Mouse (Mus musculus): ENCODE results near the gene Gm19402. TPM values are rescaled to one million over a fixed set of nuclear protein-coding genes. Genes with fewer than 3 reads are reported as not detected.

Gm19402 gene
- polyA plus RNA-seq, 1 experiment from 2014 or later: not detected

- no peak for ATAC-seq (replicated peaks; ENCODE audit: insufficient number of reproducible peaks, low FRiP score, low TSS enrichment, low read depth)
- Histone ChIP-seq H3K27ac (replicated peaks; ENCODE audit: low read depth, low read length) (no peak overlapping the region), H3K9me3 (replicated peaks; ENCODE audit: control insufficient read depth, low read length) (no peaks in the 10 kb centered on the region), H3K9ac (replicated peaks; ENCODE audit: low read length) (no peak overlapping the region), H3K4me2 (ENCODE audit: low read depth, low read length) (no peak overlapping the region), H3K36me3 (replicated peaks; ENCODE audit: control insufficient read depth, insufficient read depth, low read depth, low read length) (no peaks in the 10 kb centered on the region), H3K4me3 (ENCODE audit: low read depth, low read length) (no peak overlapping the region), H3K27me3 (ENCODE audit: control insufficient read depth, insufficient read depth, low read length) (peaks cover 25% of the 10 kb centered on the region), H3K4me1 (ENCODE audit: control insufficient read depth, insufficient read depth, low read length) (peaks cover 2% of the 10 kb centered on the region)
- peak; percentile 65 for DNase-seq (ENCODE audit: low spot score)
- 24% methylated on average over 8 of the region's 8 CpGs for WGBS
Observed at GRCm38 (mm10) chr10:77684181-77684580, 6.4 kb downstream of the Gm19402 start.

DNA sequence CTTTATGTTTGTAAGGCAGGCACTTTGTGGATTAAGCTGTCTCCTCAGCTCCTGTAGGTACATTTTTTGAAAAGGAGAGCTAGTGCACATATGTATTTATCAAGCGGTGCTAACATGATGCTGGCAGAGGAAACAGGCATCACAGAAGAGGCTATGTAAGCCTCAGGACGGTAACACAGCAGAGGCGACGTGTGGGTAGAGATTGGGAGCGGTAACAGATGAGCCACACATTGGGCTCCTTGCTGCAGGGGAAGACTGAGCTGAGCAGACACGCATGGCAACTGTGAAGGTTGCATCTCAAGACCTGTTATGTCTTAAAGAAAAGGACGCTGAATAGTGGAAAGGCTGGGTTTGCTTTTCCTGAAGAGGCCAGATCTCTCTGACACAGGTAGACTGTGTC is 7.6 kb downstream of the Gm19402 start:
- ATAC-seq (replicated peaks; ENCODE audit: insufficient number of reproducible peaks, low FRiP score, low TSS enrichment, low read depth): no peak
- Histone ChIP-seq H3K9me3 (replicated peaks; ENCODE audit: control insufficient read depth, low read length) (no peaks in the 10 kb centered on the region), H3K4me3 (ENCODE audit: low read depth, low read length) (no peak overlapping the region), H3K4me1 (ENCODE audit: control insufficient read depth, insufficient read depth, low read length) (peaks cover 2% of the 10 kb centered on the region), H3K27ac (replicated peaks; ENCODE audit: low read depth, low read length) (no peak overlapping the region), H3K27me3 (ENCODE audit: control insufficient read depth, insufficient read depth, low read length) (peaks cover 28% of the 10 kb centered on the region), H3K4me2 (ENCODE audit: low read depth, low read length) (no peak overlapping the region), H3K36me3 (replicated peaks; ENCODE audit: control insufficient read depth, insufficient read depth, low read depth, low read length) (no peaks in the 10 kb centered on the region), H3K9ac (replicated peaks; ENCODE audit: low read length) (no peak overlapping the region)
- no peak for DNase-seq (ENCODE audit: low spot score)
- 73% methylated on average over 7 of the region's 7 CpGs for WGBS

DNA sequence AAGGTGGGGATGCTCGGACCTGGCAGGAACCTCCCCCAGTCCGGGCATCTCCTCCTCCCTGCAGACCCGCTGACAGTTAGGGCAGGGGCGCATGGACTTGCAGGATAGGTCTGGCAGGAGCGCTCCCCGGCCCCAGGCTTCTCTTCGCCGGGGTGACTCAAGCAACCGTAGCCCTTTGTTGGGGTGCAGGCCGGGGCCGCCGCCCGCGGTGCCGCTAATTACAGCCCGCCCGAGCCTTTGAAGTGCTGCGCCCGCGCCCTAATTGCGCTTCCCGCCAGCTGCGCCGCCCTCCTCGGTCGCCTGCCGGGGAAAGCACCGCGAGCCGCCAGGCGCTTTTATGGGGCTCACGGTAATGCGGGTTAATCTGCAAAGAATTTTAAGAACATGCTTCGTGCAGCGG is 13.0 kb downstream of the Gm19402 start:
- ATAC-seq (replicated peaks; ENCODE audit: insufficient number of reproducible peaks, low FRiP score, low TSS enrichment, low read depth) (peak; percentile 61; the same call in 1 of the 2 replicates), DNase-seq (ENCODE audit: low spot score) (peak; percentile 63)
- Histone ChIP-seq H3K36me3 (replicated peaks; ENCODE audit: control insufficient read depth, insufficient read depth, low read depth, low read length) (no peaks in the 10 kb centered on the region), H3K4me2 (ENCODE audit: low read depth, low read length) (peak overlapping the region; percentile 80), H3K27me3 (ENCODE audit: control insufficient read depth, insufficient read depth, low read length) (peaks cover 15% of the 10 kb centered on the region), H3K4me1 (ENCODE audit: control insufficient read depth, insufficient read depth, low read length) (no peaks in the 10 kb centered on the region; the same call in 1 of the 2 replicates), H3K4me3 (ENCODE audit: low read depth, low read length) (peak overlapping the region; percentile 34), H3K9me3 (replicated peaks; ENCODE audit: control insufficient read depth, low read length) (no peaks in the 10 kb centered on the region), H3K9ac (replicated peaks; ENCODE audit: low read length) (peak overlapping the region; percentile 37; the same call in 1 of the 2 replicates), H3K27ac (replicated peaks; ENCODE audit: low read depth, low read length) (no peak overlapping the region)
- WGBS: under 1% methylated on average over 35 of the region's 35 CpGs

DNA sequence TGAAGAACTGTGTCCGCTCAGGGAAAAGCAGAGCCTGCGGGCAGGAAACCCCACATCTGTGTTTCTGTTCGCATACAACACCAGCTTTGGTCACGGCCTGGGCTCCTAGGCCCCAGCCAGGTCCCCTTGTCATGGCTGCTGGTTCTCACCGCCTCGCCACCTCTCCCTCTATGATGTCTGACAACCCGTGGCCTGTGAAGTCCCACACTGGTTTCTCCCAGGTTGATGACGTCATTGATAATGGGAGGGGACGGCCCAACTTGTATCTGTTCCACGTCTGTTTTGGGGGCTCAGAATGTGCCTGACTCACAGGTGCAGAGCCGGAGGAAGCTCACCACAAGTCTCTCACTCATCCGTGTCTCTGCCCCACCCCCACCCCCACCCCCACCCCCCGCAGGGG is 16.8 kb downstream of the Gm19402 start:
- no peak overlapping the region for H3K27ac ChIP-seq (replicated peaks; ENCODE audit: low read depth, low read length)
- no peak for ATAC-seq (replicated peaks; ENCODE audit: insufficient number of reproducible peaks, low FRiP score, low TSS enrichment, low read depth)
- 58% methylated on average over 13 of the region's 13 CpGs for WGBS

GRCm38 (mm10) chr10:77671519-77671918 is 19.0 kb downstream of the Gm19402 start:
- ATAC-seq (replicated peaks; ENCODE audit: insufficient number of reproducible peaks, low FRiP score, low TSS enrichment, low read depth) (no peak), DNase-seq (ENCODE audit: low spot score) (no peak)
- H3K36me3 ChIP-seq (replicated peaks; ENCODE audit: control insufficient read depth, insufficient read depth, low read depth, low read length): no peaks in the 10 kb centered on the region
- H3K9ac ChIP-seq (replicated peaks; ENCODE audit: low read length): no peak overlapping the region
- no peaks in the 10 kb centered on the region for H3K4me1 ChIP-seq (ENCODE audit: control insufficient read depth, insufficient read depth, low read length)
- no peak overlapping the region for H3K4me2 ChIP-seq (ENCODE audit: low read depth, low read length)
- H3K27ac ChIP-seq (replicated peaks; ENCODE audit: low read depth, low read length): no peak overlapping the region
- no peaks in the 10 kb centered on the region for H3K27me3 ChIP-seq (ENCODE audit: control insufficient read depth, insufficient read depth, low read length)
- no peaks in the 10 kb centered on the region for H3K9me3 ChIP-seq (replicated peaks; ENCODE audit: control insufficient read depth, low read length)
- H3K4me3 ChIP-seq (ENCODE audit: low read depth, low read length): no peak overlapping the region
- 80% methylated on average over 4 of the region's 4 CpGs for WGBS

More for the DNA sequence above, 16.8 kb downstream of the Gm19402 start:
- no peaks in the 10 kb centered on the region for H3K9me3 ChIP-seq (replicated peaks; ENCODE audit: control insufficient read depth, low read length)
- H3K4me2 ChIP-seq (ENCODE audit: low read depth, low read length): no peak overlapping the region
- H3K27me3 ChIP-seq (ENCODE audit: control insufficient read depth, insufficient read depth, low read length): peaks cover 15% of the 10 kb centered on the region
- DNase-seq (ENCODE audit: low spot score): no peak
- no peaks in the 10 kb centered on the region for H3K36me3 ChIP-seq (replicated peaks; ENCODE audit: control insufficient read depth, insufficient read depth, low read depth, low read length)
- H3K4me1 ChIP-seq (ENCODE audit: control insufficient read depth, insufficient read depth, low read length): no peaks in the 10 kb centered on the region; the same call in 1 of the 2 replicates
- H3K9ac ChIP-seq (replicated peaks; ENCODE audit: low read length): no peak overlapping the region
- H3K4me3 ChIP-seq (ENCODE audit: low read depth, low read length): no peak overlapping the region

- Histone ChIP-seq H3K9ac (replicated peaks; ENCODE audit: low read length) (no peak overlapping the region), H3K4me1 (ENCODE audit: control insufficient read depth, insufficient read depth, low read length) (no peaks in the 10 kb centered on the region), H3K27ac (replicated peaks; ENCODE audit: low read depth, low read length) (no peak overlapping the region), H3K36me3 (replicated peaks; ENCODE audit: control insufficient read depth, insufficient read depth, low read depth, low read length) (no peaks in the 10 kb centered on the region), H3K27me3 (ENCODE audit: control insufficient read depth, insufficient read depth, low read length) (no peaks in the 10 kb centered on the region), H3K4me2 (ENCODE audit: low read depth, low read length) (no peak overlapping the region), H3K9me3 (replicated peaks; ENCODE audit: control insufficient read depth, low read length) (no peaks in the 10 kb centered on the region), H3K4me3 (ENCODE audit: low read depth, low read length) (no peak overlapping the region)
- 74% methylated on average over 4 of the region's 4 CpGs for WGBS
- DNase-seq (ENCODE audit: low spot score): no peak
- ATAC-seq (replicated peaks; ENCODE audit: insufficient number of reproducible peaks, low FRiP score, low TSS enrichment, low read depth): no peak
Observed at GRCm38 (mm10) chr10:77670710-77671109, 19.8 kb downstream of the Gm19402 start.

DNA sequence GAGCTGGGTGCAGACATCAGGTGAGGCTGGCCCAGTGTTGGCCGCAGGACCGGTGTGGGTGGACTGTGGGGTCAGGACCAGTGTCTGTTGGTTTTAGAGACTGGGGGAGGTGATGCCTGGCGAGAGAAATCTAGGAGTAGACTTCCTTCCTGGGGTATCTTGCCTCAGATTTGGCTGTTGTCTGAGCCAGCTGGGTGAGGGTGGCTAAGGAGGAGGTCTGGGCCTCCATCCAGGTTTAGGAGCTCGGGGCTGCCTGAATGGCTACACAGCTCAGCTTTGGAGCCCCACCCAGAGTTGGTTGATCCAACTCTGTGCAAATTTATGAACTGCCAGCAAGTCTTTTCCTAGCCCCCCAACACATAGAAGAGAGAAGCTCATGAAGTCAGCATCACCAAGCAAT is 23.2 kb downstream of the Gm19402 start:
- no peak for DNase-seq (ENCODE audit: low spot score)
- no peaks in the 10 kb centered on the region for H3K27me3 ChIP-seq (ENCODE audit: control insufficient read depth, insufficient read depth, low read length)
- H3K4me2 ChIP-seq (ENCODE audit: low read depth, low read length): no peak overlapping the region
- H3K9me3 ChIP-seq (replicated peaks; ENCODE audit: control insufficient read depth, low read length): no peaks in the 10 kb centered on the region
- no peak overlapping the region for H3K9ac ChIP-seq (replicated peaks; ENCODE audit: low read length)
- H3K4me3 ChIP-seq (ENCODE audit: low read depth, low read length): no peak overlapping the region
- no peak for ATAC-seq (replicated peaks; ENCODE audit: insufficient number of reproducible peaks, low FRiP score, low TSS enrichment, low read depth)
- H3K27ac ChIP-seq (replicated peaks; ENCODE audit: low read depth, low read length): no peak overlapping the region
- WGBS: 90% methylated on average over 4 of the region's 4 CpGs
- no peaks in the 10 kb centered on the region for H3K36me3 ChIP-seq (replicated peaks; ENCODE audit: control insufficient read depth, insufficient read depth, low read depth, low read length)
- H3K4me1 ChIP-seq (ENCODE audit: control insufficient read depth, insufficient read depth, low read length): no peaks in the 10 kb centered on the region

GRCm38 (mm10) chr10:77666342-77666741 is 24.2 kb downstream of the Gm19402 start:
- 83% methylated on average over 8 of the region's 8 CpGs for WGBS
- no peaks in the 10 kb centered on the region for H3K36me3 ChIP-seq (replicated peaks; ENCODE audit: control insufficient read depth, insufficient read depth, low read depth, low read length)
- no peak overlapping the region for H3K27ac ChIP-seq (replicated peaks; ENCODE audit: low read depth, low read length)
- H3K9ac ChIP-seq (replicated peaks; ENCODE audit: low read length): no peak overlapping the region
- no peak overlapping the region for H3K4me2 ChIP-seq (ENCODE audit: low read depth, low read length)
- ATAC-seq (replicated peaks; ENCODE audit: insufficient number of reproducible peaks, low FRiP score, low TSS enrichment, low read depth) (no peak), DNase-seq (ENCODE audit: low spot score) (no peak)
- H3K4me3 ChIP-seq (ENCODE audit: low read depth, low read length): no peak overlapping the region
- H3K9me3 ChIP-seq (replicated peaks; ENCODE audit: control insufficient read depth, low read length): no peaks in the 10 kb centered on the region
- no peaks in the 10 kb centered on the region for H3K27me3 ChIP-seq (ENCODE audit: control insufficient read depth, insufficient read depth, low read length)
- H3K4me1 ChIP-seq (ENCODE audit: control insufficient read depth, insufficient read depth, low read length): no peaks in the 10 kb centered on the region
